Mouse (Mus musculus) heart, adult 2 months (tissue): ENCODE measurements at regions not wholly inside any gene's neighbourhood (a gene's known extent, or its start where the extent isn't known, plus 50 kb on each side); places are given as distances from the start of the nearest gene placed in this dataset.

ENCODE experiments used
- CTCF ChIP-seq: fragments of 200-600 bp; IDR thresholded peaks from 2 replicates; pipeline ENCODE4 v1.8.1; 2022; ENCODE audit warnings: antibody characterized with exemption, mild to moderate bottlenecking, moderate library complexity
- POLR2A ChIP-seq: fragments of 200-500 bp; IDR thresholded peaks from 2 replicates; pipeline ENCODE4 v1.6.1; 2011; ENCODE audit warnings: mild to moderate bottlenecking, low read depth, low read length, control low read depth; ENCODE audit not compliant: insufficient read depth

- TF ChIP-seq POLR2A: no peak
- no peak for TF ChIP-seq CTCF
These were observed 67.2 kb upstream of the Mrps22 start for GRCm38 (mm10) chr9:98668423-98669330.
